Mouse (Mus musculus) liver (tissue): ENCODE results near the gene Abhd4.

Experiments
- DNase-seq: peaks from one replicate; pipeline ENCODE4 v3.0.0-alpha.2; 2020; ENCODE audit warnings: mixed read lengths

Gene Abhd4

GRCm38 (mm10) chr14:54284839-54285238 lies 30.9 kb downstream of the Abhd4 start, which contains the start of gene Olfr49:
Gene Olfr49, minus strand, starts transcription at chr14:54284939.
- no peak for DNase-seq

- no peak for DNase-seq
These were observed 46.1 kb downstream of the Abhd4 start for GRCm38 (mm10) chr14:54300136-54300535.

GRCm38 (mm10) chr14:54300676-54301075 lies 46.7 kb downstream of the Abhd4 start:
- DNase-seq: no peak

GRCm38 (mm10) chr14:54311763-54312162 lies 57.8 kb downstream of the Abhd4 start:
- DNase-seq: no peak
